8 mouse cellular contexts compared by ENCODE assay signal in the genomic region with DNA sequence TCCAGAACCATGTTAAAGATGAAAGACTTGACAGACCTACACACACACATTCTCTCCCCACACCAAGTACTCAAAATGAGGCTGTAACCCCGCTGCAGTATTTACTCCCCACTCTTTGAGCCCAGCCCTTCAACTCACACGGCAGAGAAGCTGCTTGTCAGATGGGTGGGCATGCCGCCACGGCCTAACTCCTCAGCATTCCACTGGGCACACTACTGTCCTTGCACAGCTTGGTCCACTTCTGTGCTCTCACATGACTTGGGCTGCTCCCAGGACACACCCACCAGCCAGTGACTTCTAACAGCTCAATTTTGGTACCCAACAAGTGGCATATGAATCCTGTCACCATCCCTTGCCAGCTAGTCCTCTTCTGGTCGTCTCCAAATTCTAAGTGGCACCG. TPM values are rescaled to one million over a fixed set of nuclear protein-coding genes. Genes with fewer than 3 reads are reported as not detected.
DNase-seq lines count a peak whose midpoint lies in the region; ATAC-seq lines count a peak whose summit lies in the region.

No protein-coding gene starts in this region.

- 39% methylated on average over 6 of the region's 6 CpGs for WGBS in forebrain, embryonic 16.5 days
- 47% methylated on average over 6 of the region's 6 CpGs for WGBS in hindbrain, embryonic 15.5 days
- whole genome bisulfite sequencing in midbrain, embryonic 13.5 days: 55% methylated on average over 6 of the region's 6 CpGs

- H3K9ac ChIP-seq in forebrain, embryonic 16.5 days (replicated peaks; ENCODE audit: low read depth, low read length): no peak overlapping the region
- no peak overlapping the region for H3K9ac ChIP-seq in hindbrain, embryonic 15.5 days
- H3K9ac ChIP-seq in midbrain, embryonic 13.5 days (replicated peaks): no peak overlapping the region

- peaks cover 40% of the 10 kb centered on the region for H3K4me1 ChIP-seq in megakaryocyte, embryonic 14.5 days
- H3K4me1 ChIP-seq in forebrain, embryonic 16.5 days (replicated peaks; ENCODE audit: control insufficient read depth, insufficient read depth, low read length): peaks cover 27% of the 10 kb centered on the region
- H3K4me1 ChIP-seq in hindbrain, embryonic 15.5 days (replicated peaks): peaks cover 33% of the 10 kb centered on the region
- H3K4me1 ChIP-seq in midbrain, embryonic 13.5 days (replicated peaks): peaks cover 32% of the 10 kb centered on the region

- no peak for ATAC-seq in megakaryocyte, adult 5-6 weeks (ENCODE audit: poor library complexity, severe bottlenecking)
- no peak for ATAC-seq in forebrain, embryonic 16.5 days
- ATAC-seq in hindbrain, embryonic 15.5 days (ENCODE audit: low FRiP score, low read depth): peak; percentile 35; the same call in 1 of the 2 replicates
- no peak for ATAC-seq in midbrain, embryonic 13.5 days
- no peak for ATAC-seq in activated CD4-positive, CD25-positive, alpha-beta regulatory T cell, adult 4 months

- no peaks in the 10 kb centered on the region for H3K27me3 ChIP-seq in megakaryocyte, embryonic 14.5 days (replicated peaks)
- no peaks in the 10 kb centered on the region for H3K27me3 ChIP-seq in forebrain, embryonic 16.5 days (replicated peaks; ENCODE audit: control insufficient read depth, insufficient read depth, low read length)
- no peaks in the 10 kb centered on the region for H3K27me3 ChIP-seq in hindbrain, embryonic 15.5 days
- H3K27me3 ChIP-seq in midbrain, embryonic 13.5 days: no peaks in the 10 kb centered on the region

- no peak overlapping the region for H3K4me2 ChIP-seq in forebrain, embryonic 16.5 days (ENCODE audit: low read length)
- H3K4me2 ChIP-seq in hindbrain, embryonic 15.5 days: 0 out of 2 replicates have a peak overlapping the region, but pooled peaks have one; percentile 2
- H3K4me2 ChIP-seq in midbrain, embryonic 13.5 days (replicated peaks): no peak overlapping the region

- DNase-seq in adrenal gland, postnatal 36 days: peak; percentile 68 to 77
- peak; percentile 51 to 53 for DNase-seq in layer of hippocampus, postnatal 36 days

- peak overlapping the region; percentile 69 for H3K4me3 ChIP-seq in megakaryocyte, embryonic 14.5 days (replicated peaks)
- no peak overlapping the region for H3K4me3 ChIP-seq in forebrain, embryonic 16.5 days (replicated peaks; ENCODE audit: low read length)
- H3K4me3 ChIP-seq in hindbrain, embryonic 15.5 days: no peak overlapping the region
- H3K4me3 ChIP-seq in midbrain, embryonic 13.5 days (replicated peaks): no peak overlapping the region

- H3K27ac ChIP-seq in forebrain, embryonic 16.5 days (ENCODE audit: low read length): peak overlapping the region; percentile 1; the same call in 1 of the 2 replicates
- peak overlapping the region; percentile 16; the same call in 1 of the 2 replicates for H3K27ac ChIP-seq in hindbrain, embryonic 15.5 days (replicated peaks)
- H3K27ac ChIP-seq in midbrain, embryonic 13.5 days: peak overlapping the region; percentile 61

- H3K9me3 ChIP-seq in megakaryocyte, embryonic 14.5 days: no peaks in the 10 kb centered on the region
- H3K9me3 ChIP-seq in forebrain, embryonic 16.5 days (ENCODE audit: control insufficient read depth, low read length): no peaks in the 10 kb centered on the region
- H3K9me3 ChIP-seq in hindbrain, embryonic 15.5 days: no peaks in the 10 kb centered on the region
- no peaks in the 10 kb centered on the region for H3K9me3 ChIP-seq in midbrain, embryonic 13.5 days

- H3K36me3 ChIP-seq in megakaryocyte, embryonic 14.5 days (replicated peaks; ENCODE audit: low read length): peaks cover 25% of the 10 kb centered on the region
- no peaks in the 10 kb centered on the region for H3K36me3 ChIP-seq in forebrain, embryonic 16.5 days (ENCODE audit: control insufficient read depth, insufficient read depth)
- H3K36me3 ChIP-seq in hindbrain, embryonic 15.5 days: no peaks in the 10 kb centered on the region
- H3K36me3 ChIP-seq in midbrain, embryonic 13.5 days: no peaks in the 10 kb centered on the region

RNA-seq across cellular contexts. Expression of gene Bicral, which starts 5.0 kb away (rescaled TPM):
- polyA plus RNA-seq in megakaryocyte, embryonic 14.5 days (2012; ENCODE audit: insufficient read depth, low replicate concordance): 0.62 and 1.8 TPM in 2 replicates
- 25.2 and 32.4 TPM in 2 replicates for total RNA-seq in megakaryocyte, adult 5-6 weeks (2015)
- 20.3 and 21.1 TPM in 2 replicates for total RNA-seq in megakaryocyte, adult 5-6 weeks (2017)
- 10 to 100 TPM; 23.0 to 24.3 TPM for total RNA-seq in adrenal gland, postnatal 36 days (2021)
- polyA plus RNA-seq in forebrain, embryonic 16.5 days (2015; fragmentation: Nextera tagmentation; extraction: Ambion mirVana): 8.8 and 10.0 TPM in 2 replicates
- polyA plus RNA-seq in hindbrain, embryonic 15.5 days (2015; fragmentation: Nextera tagmentation; extraction: Ambion mirVana): 7.7 and 10.3 TPM in 2 replicates
- 10 to 100 TPM; 48.2 to 62.2 TPM for total RNA-seq in layer of hippocampus, postnatal 36 days (2021)
- 9.4 and 9.6 TPM in 2 replicates for polyA plus RNA-seq in midbrain, embryonic 13.5 days (2015; fragmentation: Nextera tagmentation; extraction: Ambion mirVana)
- polyA plus RNA-seq in activated CD4-positive, CD25-positive, alpha-beta regulatory T cell, adult 4 months (2017; shearing (Covaris generic)): 1 to 10 TPM; 8.3 to 8.5 TPM

RNA-seq across cellular contexts. Expression of gene Tbcc, which starts 37.2 kb away (rescaled TPM):
- polyA plus RNA-seq in megakaryocyte, embryonic 14.5 days (2012; ENCODE audit: insufficient read depth, low replicate concordance): 23.7 and 40.2 TPM in 2 replicates
- 8.6 and 13.5 TPM in 2 replicates for total RNA-seq in megakaryocyte, adult 5-6 weeks (2015)
- total RNA-seq in megakaryocyte, adult 5-6 weeks (2017): 10.8 and 13.3 TPM in 2 replicates
- 10 to 100 TPM; 20.9 to 21.9 TPM for total RNA-seq in adrenal gland, postnatal 36 days (2021)
- 52.6 and 55.6 TPM in 2 replicates for polyA plus RNA-seq in forebrain, embryonic 16.5 days (2015; fragmentation: Nextera tagmentation; extraction: Ambion mirVana)
- polyA plus RNA-seq in hindbrain, embryonic 15.5 days (2015; fragmentation: Nextera tagmentation; extraction: Ambion mirVana): 57.5 and 60.8 TPM in 2 replicates
- 10 to 100 TPM; 29.0 to 32.8 TPM for total RNA-seq in layer of hippocampus, postnatal 36 days (2021)
- polyA plus RNA-seq in midbrain, embryonic 13.5 days (2015; fragmentation: Nextera tagmentation; extraction: Ambion mirVana): 56.6 and 68.3 TPM in 2 replicates
- 10 to 100 TPM; 10.4 to 12.4 TPM for polyA plus RNA-seq in activated CD4-positive, CD25-positive, alpha-beta regulatory T cell, adult 4 months (2017; shearing (Covaris generic))

RNA-seq across cellular contexts. Expression of gene Prph2, which starts 57.0 kb away (rescaled TPM):
- polyA plus RNA-seq in megakaryocyte, embryonic 14.5 days (2012; ENCODE audit: insufficient read depth, low replicate concordance): 0.13 TPM in 1 of 2 replicates, not detected in the other
- total RNA-seq in megakaryocyte, adult 5-6 weeks (2015): not detected in 2 replicates
- not detected in 2 replicates for total RNA-seq in megakaryocyte, adult 5-6 weeks (2017)
- not detected for total RNA-seq in adrenal gland, postnatal 36 days (2021)
- not detected in 2 replicates for polyA plus RNA-seq in forebrain, embryonic 16.5 days (2015; fragmentation: Nextera tagmentation; extraction: Ambion mirVana)
- polyA plus RNA-seq in hindbrain, embryonic 15.5 days (2015; fragmentation: Nextera tagmentation; extraction: Ambion mirVana): 0.05 TPM in 1 of 2 replicates, not detected in the other
- not detected for total RNA-seq in layer of hippocampus, postnatal 36 days (2021)
- polyA plus RNA-seq in midbrain, embryonic 13.5 days (2015; fragmentation: Nextera tagmentation; extraction: Ambion mirVana): not detected in 2 replicates
- not detected for polyA plus RNA-seq in activated CD4-positive, CD25-positive, alpha-beta regulatory T cell, adult 4 months (2017; shearing (Covaris generic))

Comparison
In these comparisons a context has a peak if more than half of its experiments do, and no peak if none do; other contexts are left out.
1. H3K27ac ChIP-seq: peak in every context shown above with its lines; median percentile 61 in midbrain, embryonic 13.5 days; 16 in hindbrain, embryonic 15.5 days; 1 in forebrain, embryonic 16.5 days.